Mouse (Mus musculus): ENCODE results near the gene A130010J15Rik.

DNA sequence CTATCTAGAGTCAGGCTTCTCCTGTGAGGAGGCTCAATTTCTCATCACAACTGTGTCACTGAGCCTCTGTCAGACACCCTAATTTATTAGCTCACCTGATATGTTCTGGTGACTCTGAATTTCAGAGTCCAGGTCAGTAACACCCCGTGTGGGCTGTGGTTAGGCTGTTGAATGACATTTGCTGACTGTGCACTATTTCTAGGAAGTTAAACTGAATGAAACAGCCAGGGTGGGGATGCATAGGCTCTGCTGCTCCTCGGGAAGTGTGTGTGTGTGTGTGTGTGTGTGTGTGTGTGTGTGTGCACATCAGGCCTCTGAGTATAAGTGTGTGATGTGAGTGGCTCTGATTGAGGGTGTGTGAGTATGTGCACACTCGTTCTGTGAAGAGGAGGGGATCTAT lies 29.2 kb upstream of the A130010J15Rik start:
- TF ChIP-seq ZNF384 (IDR thresholded peaks at IDR 0.05; ENCODE audit: low read depth, low read length) (no peak), HCFC1 (IDR thresholded peaks at IDR 0.05; ENCODE audit: borderline replicate concordance, insufficient read depth, low read length) (no peak), CHD2 (IDR thresholded peaks at IDR 0.05; ENCODE audit: low read depth, low read length) (no peak), ZC3H11A (IDR thresholded peaks at IDR 0.05; ENCODE audit: borderline replicate concordance, low read depth, low read length) (no peak), MAFK (IDR thresholded peaks at IDR 0.05; ENCODE audit: insufficient read depth, low read depth, low read length) (peak; percentile 91)
